Mouse (Mus musculus) thymus, adult 2 months (tissue): ENCODE results near the gene Wwox. TPM values are rescaled to one million over a fixed set of nuclear protein-coding genes. Genes with fewer than 3 reads are reported as not detected.

ENCODE experiments used
- DNase-seq: peaks from one replicate; pipeline ENCODE4 v3.0.0; 2021
- H3K27ac ChIP-seq: fragments of 200-500 bp; 2 replicates; pipeline ENCODE4 v1.5.1; 2012; ENCODE audit warnings: low read length, control low read depth; ENCODE audit not compliant: control insufficient read depth, insufficient read depth
- H3K27me3 ChIP-seq: fragments of 200-500 bp; 2 replicates; pipeline ENCODE4 v1.6.1; 2012; ENCODE audit warnings: mild to moderate bottlenecking, low read length, moderate library complexity, mixed read lengths; ENCODE audit not compliant: control insufficient read depth, insufficient read depth
- H3K36me3 ChIP-seq: fragments of 200-500 bp; 2 replicates; pipeline ENCODE4 v1.6.1; 2012; ENCODE audit warnings: mild to moderate bottlenecking, low read length, moderate library complexity; ENCODE audit not compliant: control insufficient read depth, insufficient read depth
- H3K4me1 ChIP-seq: fragments of 200-500 bp; replicated peaks from 2 replicates; pipeline ENCODE4 v1.6.1; 2012; ENCODE audit warnings: low read length; ENCODE audit not compliant: control insufficient read depth, insufficient read depth
- H3K4me3 ChIP-seq: fragments of 200-500 bp; 2 replicates; pipeline ENCODE4 v1.5.1; 2012; ENCODE audit warnings: mild to moderate bottlenecking, low read length, control low read depth, moderate library complexity; ENCODE audit not compliant: control insufficient read depth, insufficient read depth
- CTCF ChIP-seq: fragments of 200-500 bp; IDR thresholded peaks from 2 replicates; pipeline ENCODE4 v1.5.1; 2012; ENCODE audit warnings: mild to moderate bottlenecking, control low read depth, low read length, moderate library complexity, borderline replicate concordance; ENCODE audit not compliant: control insufficient read depth, poor library complexity, insufficient read depth; ENCODE audit errors: extremely low read depth
- POLR2A ChIP-seq: fragments of 200-500 bp; IDR thresholded peaks from 2 replicates; pipeline ENCODE4 v1.6.1; 2012; ENCODE audit warnings: mild to moderate bottlenecking, low read length, control low read depth, moderate library complexity; ENCODE audit not compliant: control insufficient read depth, poor library complexity, insufficient read depth; ENCODE audit errors: extremely low read depth
- WGBS: fragments of 180-500 bp; shearing (Covaris S2); methylation state at CpG from one replicate; pipeline ENCODE4 v1.1.7; 2018; 5-methylcytosine and 5-hydroxymethylcytosine counted together
- polyA plus RNA-seq: library from polyadenylated mRNA; depleted of rRNA; stranded (reverse); fragments of >200 nt; gene quantifications from 2 replicates; pipeline ENCODE4 v1.2.3, GENCODE M21; 2012

The Wwox gene
- polyA plus RNA-seq, 1 experiment = 8.4 TPM

DNA sequence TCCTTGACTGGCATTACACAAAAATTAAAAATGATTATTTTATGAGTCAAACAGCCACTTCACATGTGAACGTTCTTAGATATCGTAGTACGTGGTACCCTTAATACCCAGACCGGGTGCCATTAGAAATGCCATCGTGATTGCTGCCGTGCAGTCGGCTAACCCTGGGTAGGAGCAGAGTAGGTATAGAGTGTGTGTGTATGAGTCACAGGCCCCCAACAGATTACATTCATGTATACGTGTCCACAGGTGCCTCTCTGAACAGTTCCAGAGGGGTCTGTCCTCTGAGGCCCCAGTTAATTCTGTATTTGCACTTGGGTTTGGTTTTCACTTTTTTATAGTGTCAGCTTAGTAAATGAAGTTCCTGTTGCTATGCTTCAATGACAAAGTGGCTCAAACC is 12.8 kb downstream of the Wwox start:
- WGBS = 96% methylated on average over 8 of the region's 8 CpGs
- Histone ChIP-seq H3K27me3 (no peaks in the 10 kb centered on the region), H3K4me1 (no peaks in the 10 kb centered on the region; the same call in 1 of the 2 replicates)

DNA sequence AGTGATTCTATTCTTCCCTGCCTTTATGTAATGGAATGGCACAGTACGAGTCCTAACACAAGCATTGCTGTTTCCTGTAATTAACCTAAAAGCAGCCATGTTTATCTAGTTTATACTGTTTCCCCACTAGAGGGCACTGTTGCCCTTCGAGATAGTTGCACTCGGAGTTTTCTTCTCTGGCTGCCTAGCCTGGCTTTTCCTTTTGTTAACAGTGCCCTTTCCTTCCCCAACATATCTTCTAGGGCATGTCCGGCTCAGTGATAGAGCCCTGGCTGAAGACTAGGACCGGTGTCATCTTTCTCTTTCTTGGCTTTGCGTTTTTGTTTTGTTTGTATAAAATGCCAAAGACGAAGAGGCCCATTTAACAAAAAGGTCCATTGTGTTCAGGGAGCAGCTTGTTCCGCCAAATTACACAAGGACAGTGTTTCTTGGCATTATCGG is 13.3 kb downstream of the Wwox start:
- no peaks in the 10 kb centered on the region; the same call in 1 of the 2 replicates for H3K4me1 ChIP-seq
- DNase-seq = peak; percentile 55
- H3K4me3 ChIP-seq = no peak overlapping the region
- no peaks in the 10 kb centered on the region for H3K27me3 ChIP-seq
- WGBS = 35% methylated on average over 9 of the region's 9 CpGs
- H3K36me3 ChIP-seq = 0 out of 2 replicates have a peak, but pooled peaks cover 3% of the 10 kb centered on the region
- no peak overlapping the region for H3K27ac ChIP-seq
- TF ChIP-seq POLR2A = no peak
- TF ChIP-seq CTCF = no peak

More for the DNA sequence above, 12.8 kb downstream of the Wwox start:
- H3K4me3 ChIP-seq = no peak overlapping the region
- 0 out of 2 replicates have a peak, but pooled peaks cover 3% of the 10 kb centered on the region for H3K36me3 ChIP-seq
- no peak overlapping the region for H3K27ac ChIP-seq
- DNase-seq = no peak
- TF ChIP-seq POLR2A = no peak
- no peak for TF ChIP-seq CTCF

DNA sequence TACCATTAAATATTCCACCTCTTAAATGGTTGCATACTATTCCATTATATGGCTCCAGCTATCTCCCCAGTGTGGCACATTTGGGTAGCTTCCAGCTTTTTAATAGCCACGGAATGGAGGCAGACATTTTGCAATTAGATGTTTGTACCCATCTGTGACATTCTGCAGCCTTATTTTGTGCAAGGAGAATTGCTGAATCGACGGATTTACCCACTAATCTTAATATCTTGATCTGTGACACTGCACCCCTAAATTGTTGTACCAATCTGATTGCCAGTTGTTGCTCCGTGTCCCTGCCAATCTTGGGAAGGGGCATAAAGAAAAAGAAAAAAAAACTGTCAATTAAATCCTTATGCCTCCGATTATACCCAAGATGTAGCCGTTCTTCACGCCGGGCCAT is 15.8 kb downstream of the Wwox start:
- Histone ChIP-seq H3K4me3 (no peak overlapping the region), H3K27ac (no peak overlapping the region), H3K27me3 (no peaks in the 10 kb centered on the region), H3K4me1 (no peaks in the 10 kb centered on the region; the same call in 1 of the 2 replicates), H3K36me3 (no peaks in the 10 kb centered on the region)
- no peak for DNase-seq
- 97% methylated on average over 8 of the region's 8 CpGs for WGBS
- TF ChIP-seq POLR2A = no peak
- no peak for TF ChIP-seq CTCF

DNA sequence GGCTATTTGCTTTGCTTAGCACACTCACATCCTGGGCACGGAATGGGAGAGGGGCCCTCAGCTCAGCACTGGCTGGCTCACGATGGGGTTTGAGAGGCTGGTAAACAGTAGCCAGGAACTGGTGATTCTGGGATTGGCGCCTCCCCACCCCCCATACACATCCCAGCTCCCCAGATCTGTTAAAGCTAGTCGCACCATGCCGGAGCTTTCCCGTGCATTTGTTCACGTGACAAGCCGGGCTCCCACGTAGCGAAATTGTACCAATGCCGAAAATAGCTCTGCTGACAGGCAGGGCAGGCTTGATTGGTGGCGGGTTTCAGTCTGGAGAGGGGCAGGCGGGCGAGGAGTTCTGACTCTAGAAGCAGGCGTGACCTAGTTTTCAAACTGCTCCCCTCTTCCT is 16.5 kb downstream of the Wwox start:
- WGBS = 85% methylated on average over 15 of the region's 15 CpGs
- TF ChIP-seq CTCF (no peak), POLR2A (no peak)
- H3K36me3 ChIP-seq = no peaks in the 10 kb centered on the region
- DNase-seq = no peak
- H3K4me3 ChIP-seq = no peak overlapping the region
- no peak overlapping the region for H3K27ac ChIP-seq
- H3K4me1 ChIP-seq = no peaks in the 10 kb centered on the region; the same call in 1 of the 2 replicates
- H3K27me3 ChIP-seq = no peaks in the 10 kb centered on the region

DNA sequence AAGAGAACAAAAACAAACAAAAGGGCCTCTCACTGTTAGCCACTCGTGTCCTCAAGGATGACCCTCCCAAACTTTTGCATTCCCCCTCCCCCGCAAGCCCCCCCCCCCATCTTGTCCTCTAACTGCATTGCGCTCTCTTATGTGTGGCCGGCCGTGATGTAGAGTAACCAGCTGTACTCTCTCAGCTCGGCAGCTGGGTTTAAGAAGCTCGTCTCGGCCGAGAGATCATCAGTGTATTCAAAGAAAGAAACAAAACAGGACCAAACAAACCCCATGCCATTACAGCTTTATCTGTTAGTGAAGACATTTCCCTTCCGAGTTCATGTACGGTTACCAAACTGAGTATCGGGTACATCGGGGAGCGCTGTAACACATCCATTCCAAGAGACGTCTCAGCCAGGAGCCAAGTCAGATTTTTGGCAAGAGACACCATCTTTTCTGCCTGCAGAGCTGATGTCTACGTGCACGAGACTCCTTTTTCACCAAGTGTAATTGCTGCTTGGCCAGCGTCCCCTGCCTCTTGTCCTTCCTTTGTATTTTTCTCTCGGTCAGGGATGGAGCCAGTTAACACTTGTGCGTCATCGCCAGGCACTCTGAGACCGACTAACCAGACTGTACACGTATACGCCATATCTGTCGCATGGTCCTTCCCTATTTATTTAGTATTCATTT is 18.8 kb downstream of the Wwox start:
- TF ChIP-seq POLR2A (no peak), CTCF (no peak)
- H3K27ac ChIP-seq = no peak overlapping the region
- H3K4me3 ChIP-seq = no peak overlapping the region
- no peaks in the 10 kb centered on the region for H3K36me3 ChIP-seq
- no peaks in the 10 kb centered on the region for H3K27me3 ChIP-seq
- WGBS = 95% methylated on average over 25 of the region's 25 CpGs
- no peaks in the 10 kb centered on the region; the same call in 1 of the 2 replicates for H3K4me1 ChIP-seq
- no peak for DNase-seq

DNA sequence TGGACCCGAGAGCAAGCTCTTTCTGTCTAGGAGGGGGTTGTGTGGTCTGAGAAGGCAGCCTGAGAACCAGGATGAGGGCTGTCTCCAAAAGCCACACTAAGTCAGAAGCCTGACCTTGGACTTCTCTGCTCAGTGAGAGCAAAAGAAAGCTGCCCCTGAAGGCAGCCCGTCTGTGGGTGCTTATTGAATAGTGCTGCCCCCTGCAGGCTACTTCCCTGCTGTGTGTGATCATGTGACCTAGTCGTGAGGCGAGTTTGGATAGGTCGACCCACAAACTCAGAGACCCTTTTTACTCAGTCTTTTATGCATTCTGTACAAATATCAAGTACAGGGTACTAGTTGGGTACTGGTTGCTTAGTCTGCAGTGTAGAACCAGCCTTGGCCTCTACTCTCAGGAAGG is 21.1 kb downstream of the Wwox start:
- no peak for TF ChIP-seq POLR2A
- TF ChIP-seq CTCF = no peak; the same call in 1 of the 2 replicates
- DNase-seq = peak; percentile 29

More for the DNA sequence above, 21.1 kb downstream of the Wwox start:
- H3K27me3 ChIP-seq = no peaks in the 10 kb centered on the region
- H3K4me3 ChIP-seq = no peak overlapping the region
- H3K4me1 ChIP-seq = no peaks in the 10 kb centered on the region; the same call in 1 of the 2 replicates
- no peak overlapping the region for H3K27ac ChIP-seq
- 86% methylated on average over 5 of the region's 5 CpGs for WGBS
- H3K36me3 ChIP-seq = no peaks in the 10 kb centered on the region
